Mouse (Mus musculus) adrenal gland, adult 10 weeks (tissue): ENCODE results near the gene Pax3. TPM values are rescaled to one million over a fixed set of nuclear protein-coding genes. Genes with fewer than 3 reads are reported as not detected.

Experiments used
- polyA plus RNA-seq: library from polyadenylated mRNA; stranded (reverse); fragments of 350-450 nt; fragmentation: Illumina TruSeq; extraction: RNeasy Lipid Tissue Mini Kit (QIAGEN cat#74804); gene quantifications from one replicate; pipeline ENCODE4 v1.2.3, GENCODE M21; 2014; ENCODE audit warnings: low read depth, low replicate concordance

The Pax3 gene
- not detected for polyA plus RNA-seq

DNA sequence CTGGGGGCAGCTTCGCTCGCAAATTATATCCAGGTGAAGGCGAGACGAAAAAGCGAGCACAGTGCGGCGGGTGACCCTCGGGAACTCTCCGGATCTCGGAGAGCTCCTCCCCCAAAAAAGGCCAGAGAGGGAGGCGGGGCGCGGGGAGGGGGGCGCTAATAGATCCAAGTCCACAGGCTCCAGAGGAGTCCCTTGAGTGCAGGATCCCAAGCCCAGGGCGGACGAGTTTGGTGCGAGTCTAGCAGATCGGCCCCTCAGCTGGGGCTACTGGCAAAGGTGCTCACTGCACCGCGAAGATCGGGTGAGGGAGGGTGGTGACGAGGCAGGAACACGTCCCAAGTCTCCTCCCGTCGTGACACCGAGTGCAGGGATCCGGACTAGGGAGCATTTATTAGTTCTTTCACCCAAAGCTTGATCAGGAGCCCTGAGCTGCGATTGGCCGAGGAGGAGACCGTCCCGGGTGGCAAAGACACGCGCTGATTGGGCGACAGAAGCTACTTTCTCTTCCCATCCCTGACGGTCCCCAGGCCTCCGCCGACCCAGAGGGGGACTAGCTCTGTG, at the start of gene Pax3:
Gene Pax3 (minus strand): TSS at position 384 of the 561 bp plus-strand sequence.

Other genes with a start within 250 kb of the Pax3 start
- 1.8 TPM for gene Sgpp2, start 113.2 kb upstream of the Pax3 start, polyA plus RNA-seq